Mouse (Mus musculus): ENCODE results near the gene Lhpp. TPM values are rescaled to one million over a fixed set of nuclear protein-coding genes. Genes with fewer than 3 reads are reported as not detected.

The Lhpp gene
- total RNA-seq, 4 experiments from 2014 or later: 12.5 to 17.2 (median 14.5) TPM

GRCm38 (mm10) chr7:132704310-132704875, 94.0 kb downstream of the Lhpp start:
- no peak for DNase-seq (ENCODE audit: low spot score in 2 of 2)

- DNase-seq (ENCODE audit: low spot score in 2 of 2): no peak
Observed at GRCm38 (mm10) chr7:132705130-132705529, 94.7 kb downstream of the Lhpp start.

- no peak for DNase-seq (ENCODE audit: low spot score in 2 of 2)
Observed at GRCm38 (mm10) chr7:132711579-132711978, 101.1 kb downstream of the Lhpp start.

- no peak for DNase-seq (ENCODE audit: low spot score in 2 of 2)
Observed at GRCm38 (mm10) chr7:132712044-132712708, 101.7 kb downstream of the Lhpp start.

GRCm38 (mm10) chr7:132712956-132713355, 102.5 kb downstream of the Lhpp start:
- no peak for DNase-seq (ENCODE audit: low spot score in 2 of 2)

GRCm38 (mm10) chr7:132713483-132714126, 103.2 kb downstream of the Lhpp start:
- DNase-seq (ENCODE audit: low spot score in 2 of 2): no peak

GRCm38 (mm10) chr7:132714236-132714923, 103.9 kb downstream of the Lhpp start:
- DNase-seq (ENCODE audit: low spot score in 2 of 2): no peak

- DNase-seq (ENCODE audit: low spot score in 2 of 2): no peak
Observed at GRCm38 (mm10) chr7:132715259-132715658, 104.8 kb downstream of the Lhpp start.

- no peak for DNase-seq (ENCODE audit: low spot score in 2 of 2)
Observed at GRCm38 (mm10) chr7:132719570-132719969, 109.1 kb downstream of the Lhpp start.

GRCm38 (mm10) chr7:132720562-132720961, 110.1 kb downstream of the Lhpp start:
- no peak for DNase-seq (ENCODE audit: low spot score in 2 of 2)

- no peak for DNase-seq (ENCODE audit: low spot score in 2 of 2)
Observed at GRCm38 (mm10) chr7:132722401-132723370, 112.2 kb downstream of the Lhpp start.

GRCm38 (mm10) chr7:132723906-132724305, 113.5 kb downstream of the Lhpp start:
- peak; percentile 82 to 89 for DNase-seq (ENCODE audit: low spot score in 2 of 2)

GRCm38 (mm10) chr7:132724501-132725062, 114.1 kb downstream of the Lhpp start:
- no peak for DNase-seq (ENCODE audit: low spot score in 2 of 2)

GRCm38 (mm10) chr7:132726106-132726861, 115.8 kb downstream of the Lhpp start:
- DNase-seq (ENCODE audit: low spot score in 2 of 2): no peak

GRCm38 (mm10) chr7:132729093-132729831, 118.8 kb downstream of the Lhpp start:
- no peak for DNase-seq (ENCODE audit: low spot score in 2 of 2)

GRCm38 (mm10) chr7:132730510-132730909, 120.1 kb downstream of the Lhpp start:
- DNase-seq (ENCODE audit: low spot score in 2 of 2): no peak

GRCm38 (mm10) chr7:132731558-132731957, 121.1 kb downstream of the Lhpp start:
- no peak for DNase-seq (ENCODE audit: low spot score in 2 of 2)

- no peak for DNase-seq (ENCODE audit: low spot score in 2 of 2)
Observed at GRCm38 (mm10) chr7:132732136-132732789, 121.8 kb downstream of the Lhpp start.

- no peak for DNase-seq (ENCODE audit: low spot score in 2 of 2)
Observed at GRCm38 (mm10) chr7:132733521-132733920, 123.1 kb downstream of the Lhpp start.

All from gastrocnemius, adult 8-10 months (tissue).